Mouse (Mus musculus) lung, postnatal 14 days (tissue): Measurements from ENCODE around the gene Castor2.

Experiments
- DNase-seq: peaks from one replicate; pipeline ENCODE4 v3.0.0; 2021

The Castor2 gene

GRCm38 (mm10) chr5:134166642-134167041 is 67.1 kb downstream of the Castor2 start:
- no peak for DNase-seq

GRCm38 (mm10) chr5:134168033-134168432 is 68.5 kb downstream of the Castor2 start:
- no peak for DNase-seq

- no peak for DNase-seq
Observed at GRCm38 (mm10) chr5:134169231-134169630, 69.7 kb downstream of the Castor2 start.

- no peak for DNase-seq
Observed at GRCm38 (mm10) chr5:134170167-134170566, 70.7 kb downstream of the Castor2 start.

GRCm38 (mm10) chr5:134173206-134173605 is 73.7 kb downstream of the Castor2 start:
- peak; percentile 29 for DNase-seq

- no peak for DNase-seq
Observed at GRCm38 (mm10) chr5:134175696-134176095, 76.2 kb downstream of the Castor2 start.

GRCm38 (mm10) chr5:134176169-134176881 is 76.8 kb downstream of the Castor2 start, which contains the start of gene Rcc1l:
Gene Rcc1l, minus strand, starts transcription at chr5:134176774.
- peak; percentile 85 for DNase-seq

GRCm38 (mm10) chr5:134178536-134178935 is 79.0 kb downstream of the Castor2 start:
- no peak for DNase-seq

- DNase-seq = peak; percentile 92
Observed at GRCm38 (mm10) chr5:134179871-134180270, 80.4 kb downstream of the Castor2 start.

GRCm38 (mm10) chr5:134182172-134182571 is 82.7 kb downstream of the Castor2 start:
- no peak for DNase-seq

- DNase-seq = peak; percentile 48
Observed at GRCm38 (mm10) chr5:134182735-134183134, 83.2 kb downstream of the Castor2 start.

- DNase-seq = no peak
Observed at GRCm38 (mm10) chr5:134183162-134183561, 83.7 kb downstream of the Castor2 start.

GRCm38 (mm10) chr5:134183880-134184808 is 84.6 kb downstream of the Castor2 start, which contains the start of gene Gtf2ird2:
Gene Gtf2ird2, plus strand, starts transcription at chr5:134184019.
- peak; percentile 99 for DNase-seq

GRCm38 (mm10) chr5:134186059-134186458 is 86.5 kb downstream of the Castor2 start:
- DNase-seq = no peak

- peak; percentile 71 for DNase-seq
Observed at GRCm38 (mm10) chr5:134186961-134187731, 87.6 kb downstream of the Castor2 start.

GRCm38 (mm10) chr5:134188571-134188970 is 89.1 kb downstream of the Castor2 start:
- no peak for DNase-seq

GRCm38 (mm10) chr5:134193664-134194063 is 94.2 kb downstream of the Castor2 start:
- no peak for DNase-seq
